Mouse (Mus musculus) fat pad, adult 2 months (tissue): ENCODE measurements around the gene Yaf2.
"Not testable (repeated sequence)": the region's sequence is repeated elsewhere in the genome, so short reads cannot be mapped to it uniquely, and the experiment has no call there.

Experiments used
- DNase-seq: peaks from one replicate; pipeline ENCODE4 v3.0.0-alpha.2; 2011; ENCODE audit warnings: low read depth, low spot score; ENCODE audit errors: extremely low read depth

Gene Yaf2

GRCm38 (mm10) chr15:93336925-93337761 lies at the start of gene Yaf2:
Gene Yaf2, minus strand, starts transcription at chr15:93336935.
- no peak for DNase-seq

- peak; percentile 70 for DNase-seq
These were observed 44.6 kb upstream of the Yaf2 start for GRCm38 (mm10) chr15:93381337-93381736.

- DNase-seq = no peak
These were observed 42.4 kb upstream of the Yaf2 start for GRCm38 (mm10) chr15:93379177-93379576.

GRCm38 (mm10) chr15:93375696-93376095 lies 39.0 kb upstream of the Yaf2 start:
- no peak for DNase-seq

GRCm38 (mm10) chr15:93372525-93373119 lies 35.9 kb upstream of the Yaf2 start:
- not testable (repeated sequence) for DNase-seq

GRCm38 (mm10) chr15:93371838-93372237 lies 35.1 kb upstream of the Yaf2 start:
- no peak for DNase-seq

GRCm38 (mm10) chr15:93368558-93368957 lies 31.8 kb upstream of the Yaf2 start:
- no peak for DNase-seq

GRCm38 (mm10) chr15:93365561-93365960 lies 28.8 kb upstream of the Yaf2 start:
- no peak for DNase-seq

- no peak for DNase-seq
These were observed 21.8 kb upstream of the Yaf2 start for GRCm38 (mm10) chr15:93358346-93359095.

- DNase-seq = peak; percentile 71
These were observed 4.1 kb upstream of the Yaf2 start for GRCm38 (mm10) chr15:93340630-93341379.

GRCm38 (mm10) chr15:93336658-93336924 lies 144 bp downstream of the Yaf2 start:
- no peak for DNase-seq

GRCm38 (mm10) chr15:93335821-93336657 lies 696 bp downstream of the Yaf2 start:
- no peak for DNase-seq

- DNase-seq = no peak
These were observed 5.5 kb downstream of the Yaf2 start for GRCm38 (mm10) chr15:93331256-93331655.

- DNase-seq = no peak
These were observed 9.5 kb downstream of the Yaf2 start for GRCm38 (mm10) chr15:93327235-93327634.

GRCm38 (mm10) chr15:93326651-93327050 lies 10.1 kb downstream of the Yaf2 start:
- DNase-seq = no peak

GRCm38 (mm10) chr15:93325360-93325759 lies 11.4 kb downstream of the Yaf2 start:
- DNase-seq = no peak

- no peak for DNase-seq
These were observed 18.0 kb downstream of the Yaf2 start for GRCm38 (mm10) chr15:93318781-93319180.

GRCm38 (mm10) chr15:93310304-93310703 lies 26.4 kb downstream of the Yaf2 start:
- DNase-seq = not testable (repeated sequence)

- DNase-seq = no peak
These were observed 38.5 kb downstream of the Yaf2 start for GRCm38 (mm10) chr15:93298197-93298596.

GRCm38 (mm10) chr15:93294483-93294882 lies 42.3 kb downstream of the Yaf2 start:
- DNase-seq = no peak
